Mouse (Mus musculus) midbrain, embryonic 10.5 days (tissue): Measurements from ENCODE around the gene Ccdc115. TPM values are rescaled to one million over a fixed set of nuclear protein-coding genes. Genes with fewer than 3 reads are reported as not detected.
"Not testable (repeated sequence)": the region's sequence is repeated elsewhere in the genome, so short reads cannot be mapped to it uniquely, and the experiment has no call there.

Experiments
- DNase-seq: peaks from one replicate; pipeline ENCODE4 v3.0.0-alpha.2; 2017; ENCODE audit warnings: low spot score
- H3K27ac ChIP-seq: fragments of 300-500 bp; sonication (generic); replicated peaks from 2 replicates; pipeline ENCODE4 v1.5.1; 2016; ENCODE audit warnings: mild to moderate bottlenecking
- H3K27me3 ChIP-seq: fragments of 300-500 bp; sonication (generic); 2 replicates; pipeline ENCODE4 v1.6.1; 2016; ENCODE audit warnings: low read depth, mild to moderate bottlenecking; ENCODE audit not compliant: poor library complexity, severe bottlenecking
- H3K36me3 ChIP-seq: fragments of 300-500 bp; sonication (generic); 2 replicates; pipeline ENCODE4 v1.6.1; 2016; ENCODE audit warnings: mild to moderate bottlenecking, moderate library complexity
- H3K4me1 ChIP-seq: fragments of 300-500 bp; sonication (generic); 2 replicates; pipeline ENCODE4 v1.6.1; 2016
- H3K4me3 ChIP-seq: fragments of 300-500 bp; sonication (generic); 2 replicates; pipeline ENCODE4 v1.5.1; 2016; ENCODE audit warnings: mild to moderate bottlenecking, moderate library complexity
- H3K9me3 ChIP-seq: fragments of 300-500 bp; sonication (generic); replicated peaks from 2 replicates; pipeline ENCODE4 v1.6.1; 2016; ENCODE audit warnings: mild to moderate bottlenecking
- WGBS: fragments of 180-500 bp; shearing (Covaris S2); methylation state at CpG from one replicate; pipeline ENCODE4 v1.1.7; 2016; 5-methylcytosine and 5-hydroxymethylcytosine counted together
- polyA plus RNA-seq: library from polyadenylated mRNA; unstranded; fragments of >200 nt; fragmentation: Nextera tagmentation; extraction: Ambion mirVana; gene quantifications from 2 replicates; pipeline ENCODE4 v1.2.1, GENCODE M21; 2016

The Ccdc115 gene
- polyA plus RNA-seq, 1 experiment from 2014 or later, result 80.1 TPM

GRCm38 (mm10) chr1:34465445-34465844, 26.0 kb upstream of the Ccdc115 start:
- no peak overlapping the region for H3K27ac ChIP-seq
- DNase-seq, result no peak
- H3K4me3 ChIP-seq, result no peak overlapping the region
- peaks cover 11% of the 10 kb centered on the region for H3K4me1 ChIP-seq
- H3K27me3 ChIP-seq, result peaks cover 35% of the 10 kb centered on the region
- 87% methylated on average over 6 of the region's 6 CpGs for WGBS
- no peaks in the 10 kb centered on the region for H3K9me3 ChIP-seq
- no peaks in the 10 kb centered on the region for H3K36me3 ChIP-seq

DNA sequence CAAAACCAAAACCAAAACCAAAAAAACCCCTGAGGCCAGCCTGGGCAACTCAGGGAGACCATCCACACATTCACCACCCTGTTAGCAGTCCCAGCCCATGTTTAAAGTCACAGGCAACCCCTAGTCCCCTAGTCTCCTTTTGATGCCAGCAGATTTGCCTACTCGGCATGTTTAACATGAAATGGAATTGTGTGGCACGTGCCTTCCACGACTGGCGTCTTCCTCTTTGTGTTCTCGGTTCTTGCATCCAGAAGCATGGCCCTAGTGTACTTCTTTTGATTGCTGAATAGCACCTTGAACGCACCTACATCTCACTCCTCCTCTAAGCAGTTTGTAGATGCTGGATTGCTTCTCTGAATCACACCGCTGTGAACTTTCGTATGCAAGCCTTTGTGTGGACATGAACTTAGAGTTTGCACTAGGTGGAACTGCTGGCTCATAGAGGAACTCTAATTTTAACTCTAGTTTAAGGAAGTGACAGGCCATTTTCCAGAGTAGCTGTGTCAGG, 24.9 kb upstream of the Ccdc115 start:
- H3K9me3 ChIP-seq, result no peaks in the 10 kb centered on the region
- H3K27me3 ChIP-seq, result peaks cover 38% of the 10 kb centered on the region
- H3K4me1 ChIP-seq, result peaks cover 20% of the 10 kb centered on the region
- no peak for DNase-seq
- no peak overlapping the region for H3K4me3 ChIP-seq
- H3K36me3 ChIP-seq, result no peaks in the 10 kb centered on the region
- H3K27ac ChIP-seq, result no peak overlapping the region
- WGBS, result 88% methylated on average over 8 of the region's 8 CpGs

GRCm38 (mm10) chr1:34462766-34463165, 23.3 kb upstream of the Ccdc115 start:
- WGBS, result 13% methylated on average over 7 of the region's 7 CpGs
- H3K27ac ChIP-seq, result no peak overlapping the region
- H3K9me3 ChIP-seq, result no peaks in the 10 kb centered on the region
- H3K27me3 ChIP-seq, result peaks cover 54% of the 10 kb centered on the region
- H3K36me3 ChIP-seq, result no peaks in the 10 kb centered on the region
- no peak overlapping the region for H3K4me3 ChIP-seq
- H3K4me1 ChIP-seq, result peaks cover 19% of the 10 kb centered on the region
- DNase-seq, result peak; percentile 57

DNA sequence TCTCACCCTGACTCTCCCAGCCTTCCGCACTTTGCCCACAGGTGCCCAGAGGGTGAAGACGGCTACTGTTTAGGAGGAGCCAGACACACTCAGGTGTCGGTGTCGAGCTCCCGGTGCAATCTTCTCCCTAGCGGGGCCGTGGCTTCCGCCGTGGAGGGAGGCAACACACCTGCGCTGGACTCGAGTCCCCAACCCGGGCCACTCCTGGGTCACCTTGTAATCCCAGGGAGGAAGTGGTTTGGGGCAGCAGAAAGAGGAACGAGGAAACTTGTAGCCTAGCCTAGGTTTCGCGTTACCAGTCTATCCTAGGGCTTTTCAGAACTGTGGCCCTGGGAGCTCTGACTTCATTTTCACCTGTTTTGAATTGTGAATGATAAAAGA, 20.6 kb upstream of the Ccdc115 start:
- Histone ChIP-seq H3K4me1 (peaks cover 15% of the 10 kb centered on the region), H3K4me3 (peak overlapping the region; percentile 69), H3K27ac (no peak overlapping the region; the same call in 1 of the 2 replicates), H3K27me3 (peaks cover 70% of the 10 kb centered on the region), H3K36me3 (no peaks in the 10 kb centered on the region), H3K9me3 (no peaks in the 10 kb centered on the region)
- no peak for DNase-seq
- WGBS, result 2% methylated on average over 15 of the region's 15 CpGs

DNA sequence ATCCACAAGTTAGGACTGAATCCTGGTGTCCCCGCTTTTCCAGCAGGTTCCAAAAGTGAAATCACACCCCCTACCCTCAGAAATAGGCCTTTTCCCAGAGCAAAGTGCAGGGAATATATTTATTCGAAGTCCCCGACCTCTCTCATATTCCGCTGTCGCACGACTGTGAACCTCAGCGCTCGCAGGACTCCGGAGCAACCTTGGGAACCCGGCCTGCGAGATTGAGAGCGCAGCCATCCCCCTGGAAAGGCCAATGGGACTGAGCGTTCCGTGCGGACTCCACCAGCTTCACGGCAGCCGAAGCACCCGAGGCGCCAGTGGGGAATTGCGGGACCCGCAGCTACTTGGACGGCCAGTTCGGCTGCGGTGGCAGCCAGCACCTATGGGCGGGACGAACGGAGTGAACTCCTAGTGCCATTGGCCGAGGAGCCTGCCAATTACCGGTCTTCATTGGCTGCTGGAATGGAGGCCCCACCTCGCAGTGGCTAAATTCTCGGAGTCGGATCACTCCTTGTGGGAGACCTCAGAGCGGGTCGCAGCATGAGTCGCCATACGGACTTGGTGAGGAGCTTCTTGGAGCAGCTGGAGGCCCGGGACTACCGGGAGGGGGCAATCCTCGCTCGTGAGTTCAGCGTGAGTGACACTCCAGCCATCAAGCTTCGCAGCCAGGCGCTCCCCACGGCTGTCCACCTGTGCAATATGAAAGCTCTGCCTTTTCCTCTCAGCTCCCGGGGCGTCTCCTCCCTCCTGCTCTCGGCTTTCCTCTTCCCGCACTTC, 20.0 kb upstream of the Ccdc115 start, which contains the start of gene Ptpn18:
Gene Ptpn18 (plus strand): TSS at position 479 of the 777 bp plus-strand sequence.
- Histone ChIP-seq H3K4me1 (peaks cover 15% of the 10 kb centered on the region), H3K4me3 (peak within 1 kb of the TSS; percentile 69), H3K27me3 (peaks cover 70% of the 10 kb centered on the region), H3K9me3 (no peaks in the 10 kb centered on the region), H3K36me3 (no peaks in the 10 kb centered on the region), H3K27ac (no peak within 1 kb of the TSS; the same call in 1 of the 2 replicates)
- under 1% methylated on average over 48 of the region's 48 CpGs for WGBS
- DNase-seq, result peak; percentile 90

DNA sequence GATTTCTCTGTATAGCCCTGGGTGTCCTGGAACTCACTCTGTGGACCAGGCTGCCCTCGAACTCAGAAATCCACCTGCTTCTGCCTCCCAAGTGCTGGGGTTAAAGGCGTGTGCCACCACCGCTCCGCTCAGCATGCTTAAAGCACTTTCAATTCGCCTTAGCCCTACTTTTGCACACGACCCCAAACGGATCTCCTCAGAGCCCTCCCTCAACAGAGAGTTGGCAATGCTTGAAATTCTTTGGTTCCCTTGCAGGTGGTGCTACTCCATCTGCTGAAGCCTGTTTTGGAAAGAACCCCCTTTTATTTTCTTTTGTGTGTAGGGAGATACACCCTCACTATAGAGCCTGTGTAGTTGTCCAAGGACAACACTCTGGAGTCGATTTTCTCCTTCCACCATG, 19.0 kb upstream of the Ccdc115 start:
- peaks cover 15% of the 10 kb centered on the region for H3K4me1 ChIP-seq
- no peaks in the 10 kb centered on the region for H3K36me3 ChIP-seq
- no peaks in the 10 kb centered on the region for H3K9me3 ChIP-seq
- H3K27me3 ChIP-seq, result peaks cover 69% of the 10 kb centered on the region
- no peak overlapping the region for H3K27ac ChIP-seq
- WGBS, result 27% methylated on average over 8 of the region's 8 CpGs
- DNase-seq, result no peak
- no peak overlapping the region for H3K4me3 ChIP-seq

DNA sequence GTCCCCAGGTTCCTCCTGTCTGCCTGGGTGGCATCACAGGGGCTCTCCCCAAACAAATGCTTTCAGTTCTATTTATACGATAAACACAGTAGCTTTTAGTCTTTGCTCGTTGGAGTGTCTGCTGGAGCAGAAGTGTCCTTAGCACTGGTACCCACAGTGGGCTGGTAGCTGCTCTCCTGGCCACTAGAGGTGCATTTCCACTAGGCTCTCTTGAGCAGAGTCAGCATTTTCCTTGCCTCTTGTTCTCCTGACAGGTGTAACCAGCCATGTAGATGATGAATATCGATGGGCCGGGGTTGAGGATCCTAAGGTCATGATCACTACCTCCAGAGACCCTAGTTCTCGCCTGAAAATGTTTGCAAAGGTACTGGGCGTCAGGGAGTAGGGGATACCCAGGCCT, 3.7 kb upstream of the Ccdc115 start:
- no peak overlapping the region for H3K27ac ChIP-seq
- no peaks in the 10 kb centered on the region for H3K27me3 ChIP-seq
- no peak for DNase-seq
- WGBS, result 93% methylated on average over 6 of the region's 6 CpGs
- no peak overlapping the region for H3K4me3 ChIP-seq
- H3K4me1 ChIP-seq, result peaks cover 20% of the 10 kb centered on the region
- peaks cover 65% of the 10 kb centered on the region for H3K36me3 ChIP-seq
- H3K9me3 ChIP-seq, result no peaks in the 10 kb centered on the region

DNA sequence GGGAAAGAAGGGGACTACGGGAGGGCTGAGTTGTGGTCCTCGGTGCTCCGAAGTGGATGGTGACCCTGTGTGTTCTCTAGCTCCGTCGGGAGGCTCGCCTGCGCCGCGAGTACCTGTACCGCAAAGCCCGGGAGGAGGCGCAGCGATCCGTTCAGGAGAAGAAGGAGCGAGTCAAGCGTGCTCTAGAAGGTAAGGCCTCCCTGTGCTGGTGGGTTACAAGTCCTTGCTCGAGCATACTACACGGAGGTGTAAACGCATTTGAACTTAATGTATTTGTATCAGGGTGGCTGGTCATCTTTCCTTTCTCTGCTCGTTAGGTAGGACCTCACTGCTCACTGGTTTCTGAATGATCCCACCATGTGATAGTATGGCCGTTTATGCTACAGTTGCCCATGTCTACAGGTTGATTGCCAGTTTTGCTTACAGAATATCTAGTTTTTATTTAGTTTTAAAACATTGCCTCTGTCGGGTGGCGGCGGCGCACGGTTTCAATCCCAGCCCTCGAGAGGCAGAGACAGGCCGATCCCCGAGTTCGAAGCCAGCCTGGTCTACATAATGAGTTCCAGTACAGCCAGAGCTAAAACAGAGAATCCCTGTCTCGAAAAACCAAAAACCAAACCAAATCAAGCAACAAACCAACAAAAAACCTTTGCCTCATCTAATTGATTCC, 624 bp upstream of the Ccdc115 start:
- WGBS, result 10% methylated on average over 31 of the region's 31 CpGs

DNA sequence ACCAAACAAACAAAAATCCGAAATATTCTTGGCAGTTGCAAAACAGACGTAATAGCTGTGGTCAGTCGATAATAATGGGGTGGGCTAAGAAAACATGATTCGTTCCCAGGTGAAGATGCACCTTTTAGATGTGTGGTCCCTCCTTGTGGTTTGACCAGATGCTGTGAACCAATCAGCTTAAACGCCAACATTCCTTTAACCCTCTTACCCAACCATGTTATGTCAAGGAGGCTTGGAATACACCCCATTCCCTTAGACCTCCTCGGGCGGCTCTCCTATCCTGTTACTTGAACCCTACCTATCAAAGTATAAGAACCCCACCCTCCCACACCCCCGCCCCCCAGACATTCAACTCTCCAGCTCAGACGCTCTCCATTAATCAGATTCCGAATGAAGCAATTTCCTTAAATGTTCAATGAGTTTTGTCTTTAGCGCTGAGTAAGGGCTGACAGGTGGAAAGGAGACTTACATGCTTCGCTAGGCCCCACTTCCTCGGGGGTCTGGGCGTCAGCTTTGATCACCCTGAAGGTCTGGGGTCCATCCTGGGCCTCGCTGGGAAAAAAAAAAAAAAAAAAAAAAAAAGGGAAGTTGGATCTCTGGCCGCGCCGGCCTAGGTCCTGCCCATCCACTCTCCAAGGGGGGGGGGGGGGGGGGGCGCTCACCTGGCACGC, 956 bp downstream of the Ccdc115 start:
- DNase-seq, result no peak
- H3K9me3 ChIP-seq, result no peaks in the 10 kb centered on the region
- H3K36me3 ChIP-seq, result peaks cover 31% of the 10 kb centered on the region
- WGBS, result 44% methylated on average over 15 of the region's 20 CpGs
- peak overlapping the region; percentile 83 for H3K4me3 ChIP-seq
- peak overlapping the region; percentile 87 for H3K27ac ChIP-seq
- no peaks in the 10 kb centered on the region for H3K27me3 ChIP-seq
- peaks cover 33% of the 10 kb centered on the region for H3K4me1 ChIP-seq

More for the DNA sequence above, 624 bp upstream of the Ccdc115 start:
- Histone ChIP-seq H3K4me3 (peak overlapping the region; percentile 83), H3K9me3 (no peaks in the 10 kb centered on the region), H3K27me3 (no peaks in the 10 kb centered on the region), H3K36me3 (peaks cover 47% of the 10 kb centered on the region), H3K4me1 (peaks cover 25% of the 10 kb centered on the region), H3K27ac (peak overlapping the region; percentile 87)
- DNase-seq, result no peak

DNA sequence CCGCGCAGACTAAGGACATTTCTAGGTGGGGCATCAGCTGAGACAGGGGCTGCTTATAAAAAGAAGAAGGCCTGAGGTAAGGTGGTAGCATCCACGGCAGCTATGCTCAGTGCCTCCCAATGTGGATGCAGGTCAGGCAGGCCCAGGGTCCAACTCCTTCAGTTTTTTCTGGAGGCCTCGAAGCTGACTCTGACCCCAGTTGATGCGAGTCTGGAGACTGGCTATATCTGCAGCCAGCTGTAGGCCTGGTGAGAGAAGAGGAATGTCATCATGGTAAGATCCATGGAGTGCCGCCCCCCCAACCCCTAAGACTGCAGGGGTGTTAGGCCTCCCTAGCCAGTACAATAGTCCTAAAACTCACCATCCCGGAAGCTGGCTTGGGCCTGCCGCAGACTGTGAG, 2.1 kb downstream of the Ccdc115 start:
- Histone ChIP-seq H3K36me3 (peaks cover 20% of the 10 kb centered on the region), H3K4me1 (peaks cover 45% of the 10 kb centered on the region)
- H3K9me3 ChIP-seq, H3K4me3 ChIP-seq, DNase-seq, H3K27ac ChIP-seq, H3K27me3 ChIP-seq: not testable (repeated sequence)
- WGBS, result 93% methylated on average over 8 of the region's 8 CpGs

- no peak overlapping the region for H3K4me3 ChIP-seq
- H3K36me3 ChIP-seq, result peaks cover 19% of the 10 kb centered on the region
- DNase-seq, result no peak
- H3K27ac ChIP-seq, result no peak overlapping the region
- peaks cover 46% of the 10 kb centered on the region for H3K4me1 ChIP-seq
- 82% methylated on average over 3 of the region's 3 CpGs for WGBS
- H3K9me3 ChIP-seq, result peaks cover 10% of the 10 kb centered on the region
- no peaks in the 10 kb centered on the region for H3K27me3 ChIP-seq
These were observed 3.1 kb downstream of the Ccdc115 start for GRCm38 (mm10) chr1:34436374-34436773.

DNA sequence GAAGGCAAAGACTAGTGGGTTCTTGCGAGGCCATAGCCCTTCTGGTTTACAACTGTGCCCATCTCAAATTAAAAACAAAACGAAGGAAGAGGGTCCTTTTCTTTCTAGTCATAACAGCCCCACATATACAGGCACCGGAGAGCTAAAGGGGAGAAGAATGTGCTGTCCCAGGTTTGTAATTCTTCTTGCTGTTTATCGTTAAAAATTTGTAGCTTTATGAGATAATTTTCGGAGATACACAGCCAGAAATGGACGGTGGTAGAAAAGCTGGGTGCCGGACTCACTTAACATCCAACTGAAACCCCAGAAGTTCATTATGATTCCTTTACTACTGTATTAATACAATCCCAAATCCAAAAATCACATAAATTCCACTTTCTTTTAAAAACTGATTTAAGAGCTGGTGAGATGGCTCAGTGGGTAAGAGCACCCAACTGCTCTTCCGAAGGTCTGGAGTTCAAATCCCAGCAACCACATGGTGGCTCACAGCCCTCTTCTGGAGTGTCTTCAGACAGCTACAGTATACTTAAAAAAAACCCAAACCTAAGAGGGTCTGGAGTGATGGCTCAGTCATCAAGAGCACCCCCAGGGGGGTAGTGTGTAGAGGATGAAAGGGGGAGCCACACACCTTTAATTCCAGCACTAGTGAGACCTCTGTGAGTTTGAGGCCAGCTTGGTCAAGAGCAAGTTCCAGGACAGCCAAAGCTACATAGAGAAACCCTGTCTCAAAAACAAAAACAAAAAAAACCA, 3.9 kb downstream of the Ccdc115 start:
- DNase-seq, result no peak

More for the DNA sequence above, 3.9 kb downstream of the Ccdc115 start:
- Histone ChIP-seq H3K9me3 (peaks cover 18% of the 10 kb centered on the region), H3K4me3 (peak overlapping the region; percentile 66), H3K27me3 (no peaks in the 10 kb centered on the region), H3K36me3 (peaks cover 27% of the 10 kb centered on the region), H3K4me1 (peaks cover 38% of the 10 kb centered on the region), H3K27ac (peak overlapping the region; percentile 90)
- WGBS, result 32% methylated on average over 8 of the region's 8 CpGs
